Mouse (Mus musculus) kidney, postnatal 14 days (tissue): ENCODE results near the gene Gm21738.
"Not testable (repeated sequence)": the region's sequence is repeated elsewhere in the genome, so short reads cannot be mapped to it uniquely, and the experiment has no call there.

Experiments
- DNase-seq: peaks from one replicate; pipeline ENCODE4 v3.0.0; 2022; ENCODE audit warnings: mixed read lengths

Gm21738 gene

GRCm38 (mm10) chr14:19418830-19419229 lies at the start of gene Gm21738:
Gm21738 (minus strand) TSS chr14:19418930.
- DNase-seq, result not testable (repeated sequence)

DNA sequence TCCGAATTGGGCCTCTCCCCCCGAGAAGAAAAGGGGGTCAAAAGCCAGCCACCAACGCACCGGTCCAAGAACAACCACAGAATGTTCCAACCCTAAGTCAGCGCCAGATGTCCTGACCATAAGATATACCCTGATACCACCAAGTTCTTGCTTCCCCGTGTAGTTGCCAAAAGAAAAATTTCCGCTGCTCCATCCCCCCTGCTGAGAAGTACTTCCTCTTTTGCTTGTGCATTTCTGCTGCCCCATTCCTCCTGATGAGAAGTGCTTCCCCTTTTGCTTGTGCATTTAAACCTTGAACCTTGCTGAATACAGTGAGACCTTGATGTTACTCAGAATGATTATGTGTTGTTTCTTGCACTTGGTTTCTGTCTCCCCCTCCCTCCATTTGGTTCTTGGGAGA lies 35.0 kb downstream of the Gm21738 start:
- not testable (repeated sequence) for DNase-seq
